Mouse (Mus musculus) spleen, adult 2 months (tissue): ENCODE results near the gene Msantd2. TPM values are rescaled to one million over a fixed set of nuclear protein-coding genes. Genes with fewer than 3 reads are reported as not detected.

ENCODE experiments used
- DNase-seq, 2 experiments: peaks; one replicate each; pipeline versions ENCODE4 v3.0.0 to v3.0.0-alpha.2; 2012 to 2021; ENCODE audit warnings: low spot score in 2 of 2, low read depth in 1 of 2
- H3K27ac ChIP-seq: fragments of 200-500 bp; 2 replicates; pipeline ENCODE4 v1.5.1; 2012; ENCODE audit warnings: low read length, inconsistent platforms; ENCODE audit not compliant: insufficient read depth
- H3K27me3 ChIP-seq: fragments of 200-500 bp; 2 replicates; pipeline ENCODE4 v1.6.1; 2012; ENCODE audit warnings: mild to moderate bottlenecking, moderate library complexity, low read length, inconsistent platforms; ENCODE audit not compliant: control insufficient read depth, insufficient read depth
- H3K36me3 ChIP-seq: fragments of 200-500 bp; 2 replicates; pipeline ENCODE4 v1.6.1; 2012; ENCODE audit warnings: mild to moderate bottlenecking, low read length, inconsistent platforms; ENCODE audit not compliant: control insufficient read depth, insufficient read depth
- H3K4me1 ChIP-seq: fragments of 200-500 bp; 2 replicates; pipeline ENCODE4 v1.6.1; 2011; ENCODE audit warnings: inconsistent platforms; ENCODE audit not compliant: control insufficient read depth, insufficient read depth, insufficient read length
- H3K4me3 ChIP-seq: fragments of 200-500 bp; 2 replicates; pipeline ENCODE4 v1.5.1; 2011; ENCODE audit warnings: mild to moderate bottlenecking, inconsistent platforms; ENCODE audit not compliant: insufficient read depth, insufficient read length; ENCODE audit errors: extremely low read depth
- CTCF ChIP-seq: fragments of 200-500 bp; IDR thresholded peaks from 2 replicates; pipeline ENCODE4 v1.5.1; 2011; ENCODE audit warnings: mild to moderate bottlenecking, inconsistent platforms; ENCODE audit not compliant: insufficient read depth, insufficient read length, insufficient replicate concordance; ENCODE audit errors: extremely low read depth
- POLR2A ChIP-seq: fragments of 200-500 bp; IDR thresholded peaks from 2 replicates; pipeline ENCODE4 v1.6.1; 2011; ENCODE audit warnings: low read depth, low read length, inconsistent platforms
- WGBS: fragments of 180-500 bp; shearing (Covaris S2); methylation state at CpG from one replicate; pipeline ENCODE4 v1.1.7; 2018; 5-methylcytosine and 5-hydroxymethylcytosine counted together
- polyA plus RNA-seq: library from polyadenylated mRNA; depleted of rRNA; stranded (reverse); fragments of >200 nt; gene quantifications from 2 replicates; pipeline ENCODE4 v1.2.3, GENCODE M21; 2012

Gene Msantd2
- polyA plus RNA-seq, 1 experiment = 18.6 TPM

- no peaks in the 10 kb centered on the region for H3K36me3 ChIP-seq
- 70% methylated on average over 7 of the region's 7 CpGs for WGBS
- H3K4me3 ChIP-seq = no peak overlapping the region
- no peak for DNase-seq
- H3K27me3 ChIP-seq = no peaks in the 10 kb centered on the region
- TF ChIP-seq CTCF (no peak), POLR2A (no peak)
- H3K27ac ChIP-seq = no peak overlapping the region
- no peaks in the 10 kb centered on the region for H3K4me1 ChIP-seq
These were observed 14.2 kb upstream of the Msantd2 start for GRCm38 (mm10) chr9:37474923-37475322.

GRCm38 (mm10) chr9:37485146-37485545 is 4.0 kb upstream of the Msantd2 start:
- no peaks in the 10 kb centered on the region for H3K36me3 ChIP-seq
- TF ChIP-seq POLR2A (no peak), CTCF (no peak)

GRCm38 (mm10) chr9:37488041-37488440 is 1.1 kb upstream of the Msantd2 start:
- Histone ChIP-seq H3K27ac (no peak overlapping the region; the same call in 1 of the 2 replicates), H3K4me3 (no peak overlapping the region; the same call in 1 of the 2 replicates), H3K27me3 (0 out of 2 replicates have a peak, but pooled peaks cover 3% of the 10 kb centered on the region), H3K36me3 (no peaks in the 10 kb centered on the region), H3K4me1 (peaks cover 3% of the 10 kb centered on the region; the same call in 1 of the 2 replicates)
- 68% methylated on average over 4 of the region's 4 CpGs for WGBS
- DNase-seq = no peak
- TF ChIP-seq CTCF (no peak), POLR2A (no peak)

More at GRCm38 (mm10) chr9:37485146-37485545, 4.0 kb upstream of the Msantd2 start:
- peaks cover 2% of the 10 kb centered on the region; the same call in 1 of the 2 replicates for H3K4me1 ChIP-seq
- 0 out of 2 replicates have a peak, but pooled peaks cover 3% of the 10 kb centered on the region for H3K27me3 ChIP-seq
- H3K27ac ChIP-seq = no peak overlapping the region
- WGBS = 88% methylated on average over 5 of the region's 5 CpGs
- DNase-seq = no peak
- H3K4me3 ChIP-seq = no peak overlapping the region

- Histone ChIP-seq H3K4me3 (peak overlapping the region; percentile 94), H3K4me1 (peaks cover 3% of the 10 kb centered on the region; the same call in 1 of the 2 replicates), H3K27ac (peak overlapping the region; percentile 95; the same call in 1 of the 2 replicates), H3K36me3 (no peaks in the 10 kb centered on the region), H3K27me3 (0 out of 2 replicates have a peak, but pooled peaks cover 3% of the 10 kb centered on the region)
- DNase-seq = peak in 1 of 2 experiments; percentile 25
- under 1% methylated on average over 66 of the region's 75 CpGs for WGBS
- no peak for TF ChIP-seq POLR2A
- no peak for TF ChIP-seq CTCF
These were observed 464 bp downstream of the Msantd2 start for GRCm38 (mm10) chr9:37489446-37490120.

- 91% methylated on average over 3 of the region's 3 CpGs for WGBS
- no peak overlapping the region for H3K27ac ChIP-seq
- H3K27me3 ChIP-seq = no peaks in the 10 kb centered on the region
- no peaks in the 10 kb centered on the region for H3K36me3 ChIP-seq
- TF ChIP-seq CTCF (no peak), POLR2A (no peak)
- H3K4me1 ChIP-seq = no peaks in the 10 kb centered on the region
- no peak for DNase-seq
- no peak overlapping the region for H3K4me3 ChIP-seq
These were observed 6.6 kb downstream of the Msantd2 start for GRCm38 (mm10) chr9:37495761-37496160.

GRCm38 (mm10) chr9:37496325-37496724 is 7.2 kb downstream of the Msantd2 start:
- Histone ChIP-seq H3K4me3 (no peak overlapping the region), H3K4me1 (no peaks in the 10 kb centered on the region), H3K36me3 (no peaks in the 10 kb centered on the region), H3K27ac (no peak overlapping the region), H3K27me3 (no peaks in the 10 kb centered on the region)
- no peak for TF ChIP-seq CTCF
- no peak for TF ChIP-seq POLR2A
- DNase-seq = no peak

GRCm38 (mm10) chr9:37500201-37500600 is 11.1 kb downstream of the Msantd2 start:
- no peaks in the 10 kb centered on the region for H3K27me3 ChIP-seq
- no peaks in the 10 kb centered on the region for H3K4me1 ChIP-seq
- TF ChIP-seq CTCF (no peak), POLR2A (no peak)
- H3K4me3 ChIP-seq = no peak overlapping the region
- WGBS = 86% methylated on average over 3 of the region's 3 CpGs
- no peak overlapping the region for H3K27ac ChIP-seq
- H3K36me3 ChIP-seq = no peaks in the 10 kb centered on the region
- no peak for DNase-seq
